Mouse (Mus musculus) kidney, postnatal 36 days (tissue): ENCODE results near the gene Fmnl2.

Experiments used
- DNase-seq, 2 experiments: peaks; one replicate each; pipeline ENCODE4 v3.0.0; 2021 to 2022; ENCODE audit warnings: mixed read lengths in 2 of 2

Fmnl2 gene

DNA sequence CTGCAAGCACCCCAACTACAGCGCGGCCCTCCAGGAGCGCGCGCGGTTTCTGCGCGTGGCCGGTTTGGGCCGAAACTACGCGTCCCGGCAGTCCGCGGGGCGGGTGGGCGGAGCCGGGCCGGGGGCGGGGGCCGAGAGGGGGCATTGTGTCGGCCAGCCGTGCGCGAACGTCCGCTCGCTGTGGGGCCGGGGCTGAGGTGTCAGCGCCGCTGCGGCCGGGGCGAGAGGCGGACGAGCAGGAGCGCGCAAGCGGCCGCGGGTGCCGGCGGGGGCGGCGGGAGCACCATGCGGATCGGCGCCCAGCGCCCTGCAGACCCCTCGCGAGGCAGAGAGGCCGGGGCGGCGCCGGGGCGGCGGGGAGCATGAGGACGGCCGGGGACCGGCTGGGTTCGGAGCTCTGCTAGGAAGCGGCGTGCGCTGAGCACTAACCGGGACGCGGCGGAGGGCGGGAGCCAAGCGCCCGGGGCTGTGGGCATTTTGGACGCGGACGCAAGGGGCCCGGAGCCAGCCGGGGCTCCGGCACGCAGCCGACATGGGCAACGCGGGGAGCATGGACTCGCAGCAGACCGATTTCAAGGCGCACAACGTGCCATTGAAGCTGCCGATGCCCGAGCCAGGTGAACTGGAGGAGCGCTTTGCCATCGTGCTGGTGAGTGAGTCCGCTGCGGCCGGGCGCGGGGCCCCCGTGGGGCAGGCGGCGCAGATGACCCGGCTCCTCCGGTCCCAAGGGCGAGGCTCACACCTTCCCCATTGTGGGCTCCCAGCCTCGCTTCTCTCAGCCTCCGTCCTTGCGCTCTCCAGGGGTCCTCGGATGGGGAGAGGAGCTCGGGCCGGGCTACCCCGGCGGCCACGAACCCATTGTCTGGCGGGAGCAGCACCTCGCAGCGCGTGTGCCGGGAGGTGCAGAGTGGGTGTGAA is at the start of gene Fmnl2:
Fmnl2 (plus strand) TSS at position 250 of the 918 bp plus-strand sequence.
- DNase-seq, result peak; percentile 77 to 91

DNA sequence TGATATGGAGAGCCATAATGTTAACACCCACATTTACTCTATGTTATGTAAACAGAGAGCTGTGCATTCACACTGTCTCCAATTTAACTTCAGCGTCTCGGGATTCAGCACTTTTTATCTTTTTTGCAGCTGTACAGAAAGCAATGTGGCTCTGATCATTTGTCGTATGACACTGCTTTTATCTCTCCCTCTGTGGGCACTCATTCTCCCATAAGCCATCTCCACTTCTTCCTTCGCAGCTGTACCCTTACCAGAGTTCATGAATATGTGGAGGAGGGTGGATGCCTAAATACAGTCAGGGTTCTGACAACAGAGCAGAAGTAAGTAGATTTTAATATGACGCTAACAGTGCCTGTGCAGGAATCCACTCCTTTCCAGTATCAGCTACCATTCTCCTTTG is 47.7 kb upstream of the Fmnl2 start:
- DNase-seq, result no peak

DNA sequence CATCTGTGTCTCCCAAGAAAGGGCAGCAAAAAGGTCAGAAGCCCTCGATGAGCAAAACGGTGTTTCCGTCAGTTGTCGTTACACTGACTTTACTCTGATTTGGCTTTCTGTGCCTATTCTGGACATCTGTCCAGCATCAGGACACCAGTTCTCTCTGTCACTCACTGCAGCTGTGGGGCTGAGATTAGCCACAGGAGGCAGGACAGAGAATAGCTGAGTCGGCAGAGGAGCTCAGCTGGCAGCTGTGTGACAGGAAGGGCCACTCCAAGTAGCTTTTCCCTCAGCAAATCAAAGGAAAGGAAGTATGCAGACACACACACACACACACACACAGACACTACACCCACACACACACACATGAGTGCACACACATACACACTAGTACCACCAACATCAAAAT is 46.0 kb upstream of the Fmnl2 start:
- DNase-seq, result peak; percentile 19 to 44

DNA sequence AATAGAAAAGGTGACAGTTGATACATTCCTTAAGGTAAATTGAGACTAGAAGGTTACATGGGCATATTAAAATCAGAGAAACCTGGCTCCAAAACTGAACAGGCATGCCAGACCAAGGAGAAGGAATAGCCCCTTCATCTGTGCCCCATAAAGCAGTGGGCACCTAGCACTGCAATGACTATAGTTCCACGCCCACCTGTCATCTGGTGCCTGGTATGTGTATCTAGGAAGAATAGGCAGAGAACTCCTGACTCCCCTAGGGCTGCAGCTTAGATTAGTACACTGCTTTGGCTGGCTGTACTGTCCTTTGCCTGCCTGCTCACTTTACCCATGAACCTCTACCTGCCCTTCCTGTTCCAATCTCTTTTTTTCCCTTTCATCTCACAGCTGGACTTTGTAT is 40.3 kb upstream of the Fmnl2 start:
- DNase-seq, result no peak

DNA sequence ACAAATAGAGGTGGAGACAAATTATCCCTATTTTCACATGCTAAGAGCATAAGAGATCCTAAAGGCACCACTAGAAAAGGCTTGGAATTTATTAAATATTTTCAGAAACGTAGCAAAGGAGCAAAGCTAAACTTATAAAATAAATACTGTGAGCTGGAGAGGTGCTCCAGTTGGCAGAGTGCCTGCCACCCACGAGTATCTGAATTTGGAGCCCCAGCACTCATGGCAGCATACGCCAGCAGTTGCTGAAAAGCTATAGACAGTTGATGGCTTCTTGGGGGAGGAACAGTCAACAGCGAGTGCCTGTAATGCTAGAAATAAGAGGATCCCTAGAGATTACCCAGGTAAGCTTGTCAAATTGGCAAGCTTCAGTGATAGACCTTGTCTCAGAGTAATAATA is 38.7 kb upstream of the Fmnl2 start:
- DNase-seq, result no peak

DNA sequence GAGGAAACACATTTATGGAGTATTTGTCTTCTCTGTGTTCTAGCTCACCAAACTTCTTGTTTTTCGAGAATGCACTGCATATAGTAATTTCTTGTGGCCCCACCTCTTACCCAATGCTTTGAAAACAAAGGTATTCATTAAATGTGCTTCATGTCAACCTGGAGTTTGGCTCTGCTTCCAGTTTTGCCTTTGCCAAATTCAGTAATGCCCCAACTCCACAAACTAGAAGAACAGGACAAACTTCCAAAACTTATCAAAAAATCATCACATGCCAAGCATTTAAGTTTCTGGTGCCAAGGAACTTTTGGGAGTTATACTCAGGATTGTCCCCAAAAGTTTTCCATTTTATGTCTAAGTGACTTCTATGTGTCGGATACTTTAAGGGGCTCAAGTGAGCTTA is 35.4 kb upstream of the Fmnl2 start:
- DNase-seq, result no peak

DNA sequence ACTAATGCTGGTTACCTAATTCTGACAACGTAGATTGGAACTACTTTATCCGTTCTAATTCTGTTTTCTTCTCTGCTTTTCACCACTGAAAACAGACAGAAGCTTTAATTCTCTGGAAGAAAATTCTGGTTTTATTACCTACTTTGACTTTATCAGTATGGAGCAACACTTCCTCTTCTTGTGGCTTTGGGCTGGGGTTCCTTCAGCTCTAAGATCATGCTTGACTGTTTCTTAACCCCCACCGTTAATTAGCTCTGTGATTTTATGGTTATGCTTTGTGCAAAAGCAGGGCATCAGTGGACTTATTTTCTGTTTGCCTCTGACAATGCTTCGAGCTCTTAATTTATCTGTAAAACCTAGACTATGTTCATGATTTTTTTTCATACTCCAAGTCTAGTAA is 29.6 kb upstream of the Fmnl2 start:
- DNase-seq, result no peak

DNA sequence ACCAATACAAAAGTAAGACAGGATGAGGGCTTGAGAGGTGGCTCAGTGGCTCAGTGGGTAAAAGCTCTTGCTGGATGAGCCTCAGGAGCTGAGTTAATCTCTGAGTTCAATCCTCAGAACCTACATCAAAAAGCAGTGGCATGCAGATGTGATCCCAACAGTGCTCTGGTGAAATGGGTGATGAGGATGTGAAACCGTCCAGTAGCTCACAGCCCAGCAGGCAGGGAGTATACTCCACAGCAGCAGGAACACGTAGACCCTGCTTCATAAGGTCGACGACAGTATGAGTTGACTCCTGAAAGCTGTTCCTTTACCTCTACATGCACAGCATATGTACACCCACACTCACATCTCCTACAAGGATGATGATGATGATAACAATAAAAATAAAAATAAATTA is 27.1 kb upstream of the Fmnl2 start:
- no peak for DNase-seq

DNA sequence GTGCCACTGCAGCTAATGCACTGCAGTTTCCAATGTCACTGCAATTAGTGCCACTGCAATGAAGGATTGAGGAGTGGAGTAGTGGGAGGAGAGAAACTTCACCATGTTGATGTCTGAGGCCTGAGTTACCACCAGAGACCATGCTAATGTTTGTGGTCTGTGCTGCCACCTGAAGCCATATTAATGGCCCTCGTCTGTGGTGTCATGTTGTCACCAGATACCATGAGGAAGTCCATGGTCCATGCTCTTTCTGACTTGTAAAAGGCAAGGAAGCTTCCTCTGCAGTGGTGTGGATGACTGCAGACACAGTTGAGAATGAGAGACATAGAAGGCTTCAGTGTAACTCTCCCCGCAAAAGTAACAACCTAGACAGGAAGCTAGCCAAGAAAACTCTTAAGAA is 26.1 kb upstream of the Fmnl2 start:
- no peak for DNase-seq

DNA sequence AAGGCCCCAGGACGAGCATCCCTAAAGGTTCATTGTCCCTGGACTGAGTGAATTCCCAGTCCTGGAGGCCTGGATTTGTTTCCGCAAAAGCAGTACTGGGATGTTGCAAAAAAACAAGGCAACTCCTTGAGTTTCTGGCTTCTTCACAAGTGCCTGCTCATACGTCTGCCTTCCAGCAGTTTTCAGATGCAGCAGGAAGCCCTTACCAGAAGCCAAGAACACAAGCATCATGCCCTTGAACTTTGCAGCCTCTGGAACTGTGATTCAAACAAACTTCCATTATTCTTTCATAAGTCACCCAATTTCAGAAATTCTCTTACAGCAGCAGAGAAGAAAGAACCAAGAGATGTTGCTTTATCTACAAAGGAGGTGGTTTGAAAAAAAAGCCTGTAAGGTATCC is 21.9 kb upstream of the Fmnl2 start:
- no peak for DNase-seq

DNA sequence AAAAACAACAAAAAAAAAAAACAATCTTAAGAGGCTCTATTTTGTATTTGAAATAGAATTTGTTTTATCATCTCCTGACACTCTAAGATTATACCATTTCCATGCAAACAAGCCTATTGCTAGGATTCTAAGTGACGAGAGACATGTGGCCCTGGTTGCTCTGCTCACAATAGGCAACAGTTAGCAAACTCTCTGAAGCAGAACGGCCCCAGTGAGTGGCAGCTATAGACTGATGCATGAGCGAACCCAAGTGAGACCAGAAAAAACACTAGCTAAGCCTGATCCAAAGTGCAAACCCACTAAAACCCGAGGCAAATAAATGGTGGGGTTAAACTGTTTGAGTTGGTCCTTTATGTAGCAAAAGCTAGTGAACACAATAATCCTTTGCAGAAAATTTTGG is 18.6 kb upstream of the Fmnl2 start:
- no peak for DNase-seq

DNA sequence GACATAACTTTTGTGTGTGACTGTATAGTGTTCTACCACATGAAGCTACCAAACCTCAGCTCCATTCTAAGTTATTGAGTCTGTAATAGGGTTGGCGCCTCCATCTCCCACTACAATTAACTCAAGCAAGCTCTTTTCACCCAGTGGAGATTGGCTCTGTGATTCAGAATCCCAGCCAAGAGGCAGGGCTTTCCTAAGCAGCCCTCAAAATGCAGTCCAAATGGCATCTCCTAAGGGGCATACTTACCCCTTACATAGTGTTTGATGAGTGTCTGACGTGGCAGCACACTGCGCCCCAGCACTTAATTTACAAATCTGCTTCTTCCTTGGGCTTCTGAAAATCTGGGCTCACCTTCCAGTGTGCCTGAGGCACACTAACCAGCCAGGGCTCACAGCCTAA is 17.8 kb upstream of the Fmnl2 start:
- DNase-seq, result no peak

DNA sequence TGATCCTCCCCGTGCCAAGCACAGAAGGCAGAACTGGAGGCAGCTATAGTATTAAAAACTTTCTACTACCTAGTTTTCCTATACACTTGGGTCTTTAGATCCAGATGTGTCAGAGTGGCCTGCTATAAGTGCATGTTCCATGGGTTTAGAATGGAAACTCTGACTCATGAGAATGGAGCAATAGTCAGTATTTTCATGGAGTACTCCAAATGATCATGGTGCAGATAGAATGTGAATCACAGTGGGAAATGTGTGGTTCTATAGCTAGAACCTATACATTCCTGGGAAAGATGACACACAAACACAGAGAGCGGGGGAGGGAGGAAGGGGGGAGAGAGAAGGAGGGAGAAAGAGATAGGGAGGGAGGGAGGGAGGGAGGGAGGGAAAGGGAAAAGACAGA is 13.8 kb upstream of the Fmnl2 start:
- no peak for DNase-seq

DNA sequence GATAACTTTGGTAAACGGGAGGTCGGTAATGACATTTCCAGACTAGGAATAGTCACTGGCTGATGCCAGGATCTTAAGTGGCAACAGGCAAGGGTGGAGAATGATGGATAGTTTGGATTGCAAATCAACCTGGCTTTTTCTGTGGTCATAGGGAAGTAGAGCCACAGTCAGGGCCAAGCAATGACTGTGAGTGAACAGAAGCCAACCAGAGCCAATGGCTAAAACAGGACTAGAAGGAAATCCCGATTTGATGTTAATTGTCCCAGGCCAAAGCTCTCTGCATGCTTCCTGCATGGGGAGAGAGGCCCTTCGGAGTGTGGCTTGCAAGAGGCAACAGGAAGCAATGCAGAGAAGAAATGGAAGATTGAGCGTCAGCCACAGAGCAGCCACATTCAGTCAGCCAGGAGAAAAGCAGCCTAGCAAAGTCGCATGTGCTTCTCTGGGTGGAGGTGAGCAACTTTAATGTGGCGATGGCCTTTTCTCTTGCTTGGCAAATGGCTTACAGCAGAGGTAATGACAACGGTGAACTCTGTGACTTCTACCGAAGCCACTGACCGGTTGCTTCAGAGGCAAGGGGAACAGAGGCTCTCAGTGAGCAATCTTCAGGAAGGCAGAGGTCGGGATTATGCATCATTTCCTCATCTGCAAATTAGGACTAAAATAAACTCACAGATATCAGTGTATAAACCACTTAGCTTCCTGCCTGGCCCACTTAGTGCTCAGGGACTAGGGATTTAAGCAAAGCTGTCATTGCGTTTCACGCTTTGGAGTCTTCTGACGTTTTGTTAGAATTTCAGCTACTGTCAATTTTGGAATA is 12.5 kb upstream of the Fmnl2 start:
- no peak for DNase-seq

DNA sequence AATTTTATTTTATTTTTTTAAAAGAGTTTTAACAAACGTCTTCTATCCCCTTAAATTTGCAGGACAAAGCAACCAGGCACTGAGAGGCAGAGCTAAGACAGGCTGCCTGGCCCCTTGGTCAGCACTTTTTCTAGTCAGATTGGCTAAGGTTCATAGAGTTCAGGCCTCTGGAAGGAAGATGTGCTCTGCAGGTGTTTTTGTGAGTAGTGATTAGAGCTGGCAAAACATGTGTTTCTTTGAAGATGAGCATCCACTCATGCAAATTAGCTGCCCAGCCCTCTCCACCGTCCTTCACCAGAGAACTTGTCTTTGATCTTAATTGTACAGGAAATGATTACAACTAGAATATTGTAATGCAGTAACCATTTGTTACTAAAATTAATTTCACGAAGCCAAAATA is 11.2 kb upstream of the Fmnl2 start:
- DNase-seq, result no peak

DNA sequence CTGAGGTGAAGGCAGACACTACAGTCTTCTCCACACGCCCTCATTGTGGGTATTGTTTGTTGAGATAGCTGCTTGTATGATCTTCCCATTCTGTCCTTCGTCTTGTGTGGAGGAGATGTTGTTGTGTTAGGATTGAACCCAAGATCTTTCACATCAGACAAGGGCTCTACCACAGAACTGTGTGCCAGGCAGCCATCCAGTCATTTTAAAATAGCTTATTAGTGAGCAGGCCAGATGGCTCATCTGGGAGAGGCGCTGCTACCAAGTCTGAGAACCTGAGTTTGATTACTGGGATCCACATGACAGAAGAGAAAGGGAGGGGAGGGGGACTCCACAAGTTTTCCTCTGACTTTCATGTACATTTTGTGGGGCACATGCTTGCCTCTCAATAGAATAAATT is 8.6 kb upstream of the Fmnl2 start:
- no peak for DNase-seq

DNA sequence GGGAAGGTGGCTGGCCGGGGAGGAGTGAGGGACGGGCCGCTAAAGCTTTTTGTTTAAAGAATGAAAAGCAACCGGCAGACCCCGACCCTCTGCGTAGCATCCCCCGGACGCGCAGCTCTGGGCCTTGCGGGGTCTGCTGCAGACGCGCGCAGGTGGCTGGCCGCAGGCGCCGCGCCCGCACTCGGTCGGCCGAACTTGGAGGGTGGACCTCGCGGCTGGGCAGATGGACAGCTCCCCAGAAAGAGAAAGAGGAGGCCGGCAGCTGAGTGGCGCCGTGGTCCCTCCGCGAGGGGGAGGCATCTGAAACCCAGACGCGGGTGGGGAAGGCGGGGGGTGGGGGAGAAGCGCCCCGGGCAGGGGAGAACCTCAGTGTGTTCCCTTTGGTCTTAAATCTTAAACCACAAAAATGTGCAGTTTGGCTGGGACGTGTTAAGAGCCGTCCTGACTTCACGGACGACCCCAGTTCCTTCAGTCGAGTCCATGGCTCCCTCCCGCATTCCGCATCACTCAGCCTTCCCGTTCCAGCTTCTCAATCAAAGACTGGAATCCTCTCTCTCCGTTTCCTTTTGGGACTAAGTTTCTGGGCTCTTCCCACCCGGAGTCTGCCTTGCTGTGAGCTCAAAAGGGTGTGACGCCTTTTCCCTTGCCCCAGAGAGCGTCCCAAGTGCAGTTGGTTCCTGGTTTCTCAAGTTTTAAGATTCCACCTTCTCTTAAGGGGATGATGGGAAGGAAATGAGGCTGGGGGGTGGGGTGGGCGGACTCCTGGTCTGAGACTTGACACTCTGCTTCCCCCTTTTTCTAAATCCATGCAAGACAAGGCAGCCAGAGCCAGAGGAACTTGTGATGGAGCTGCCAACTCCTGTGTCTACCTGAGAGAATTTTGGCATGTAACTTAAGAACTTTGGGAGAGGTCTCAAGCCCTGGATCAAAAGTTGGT is 1.1 kb downstream of the Fmnl2 start:
- DNase-seq, result peak; percentile 55 to 71

DNA sequence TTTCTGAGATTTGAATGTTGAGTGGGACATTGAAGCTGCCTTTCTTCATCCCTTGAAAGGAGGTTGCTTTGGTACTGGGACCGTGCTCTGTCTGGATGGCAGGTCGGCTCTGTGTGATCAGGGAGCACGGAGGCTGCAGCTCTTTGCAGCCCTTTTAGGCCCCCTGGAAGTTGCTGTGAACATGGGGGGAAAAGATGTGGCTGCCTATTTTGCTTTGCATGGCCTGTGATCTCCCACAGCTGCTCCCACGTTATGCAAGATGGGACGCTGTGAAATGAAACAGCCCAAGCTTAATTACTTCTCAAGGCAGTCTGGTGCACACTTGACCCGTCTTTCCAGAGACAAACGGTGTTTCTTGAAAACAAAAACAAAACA is 1.8 kb downstream of the Fmnl2 start:
- DNase-seq, result peak; percentile 23 to 35

DNA sequence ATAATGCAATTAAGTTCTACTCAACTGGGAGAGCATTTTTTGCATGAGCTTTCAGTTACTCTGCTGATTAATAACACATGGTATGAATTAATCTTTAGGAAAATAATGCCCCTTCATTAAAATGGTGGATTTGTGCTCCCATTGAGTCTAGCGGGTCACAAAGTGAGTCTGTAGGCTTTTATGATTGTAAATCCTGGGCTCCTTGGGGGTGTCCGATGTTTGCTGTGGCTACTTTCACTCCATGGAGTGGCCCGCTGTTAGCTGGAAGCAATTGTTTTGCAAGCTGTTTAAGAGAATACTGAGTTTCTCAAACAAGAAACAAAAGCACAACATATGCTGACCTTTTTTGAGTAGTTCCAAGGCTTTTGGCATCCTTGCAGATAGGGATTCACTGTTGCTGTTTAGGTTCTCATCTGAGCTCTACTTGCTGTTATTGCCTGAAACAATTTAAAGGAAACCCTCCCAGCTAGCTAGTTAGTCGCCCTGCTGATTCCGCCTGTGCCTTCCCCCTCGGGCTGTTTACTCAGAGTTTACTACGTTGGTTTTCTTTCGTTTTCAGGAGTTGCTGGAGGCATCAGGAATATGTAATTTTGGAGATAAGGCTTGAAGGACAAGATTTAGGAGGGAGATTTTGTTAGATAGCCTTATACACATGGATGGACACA is 2.6 kb downstream of the Fmnl2 start:
- no peak for DNase-seq

DNA sequence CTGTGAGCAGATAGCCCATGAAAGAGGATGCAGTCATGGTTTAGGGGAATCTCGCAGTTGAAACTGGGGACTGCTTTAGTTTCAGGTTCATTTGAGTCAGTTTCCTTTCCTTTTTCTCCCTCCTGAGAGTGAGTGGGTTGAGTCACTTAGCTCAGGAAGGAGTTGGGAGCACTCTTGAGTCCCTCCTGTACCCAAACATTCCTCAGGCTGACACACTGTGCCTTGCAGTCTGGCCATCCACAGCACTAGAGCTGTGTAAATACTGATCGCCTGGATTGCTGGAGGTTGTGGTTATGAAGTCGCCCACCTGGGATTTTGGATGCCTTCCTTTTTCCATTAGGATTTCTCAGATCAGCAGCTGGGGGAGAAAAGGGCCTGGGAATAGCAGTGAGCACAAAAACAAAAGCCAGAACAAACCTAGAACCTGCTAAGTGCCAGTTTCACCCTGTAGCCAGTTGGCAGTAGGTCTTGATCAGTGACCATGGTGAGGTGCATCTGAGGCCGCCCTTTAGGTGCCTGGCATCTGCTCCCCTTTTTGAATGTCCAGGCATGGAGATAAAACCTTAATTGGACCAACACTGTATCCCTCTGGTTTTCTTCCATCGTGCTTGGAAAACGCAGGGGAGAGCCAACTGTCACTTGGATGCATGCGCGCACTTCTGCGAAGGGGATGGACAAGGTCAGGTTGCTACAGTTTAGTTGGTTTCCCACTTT is 4.5 kb downstream of the Fmnl2 start:
- no peak for DNase-seq

DNA sequence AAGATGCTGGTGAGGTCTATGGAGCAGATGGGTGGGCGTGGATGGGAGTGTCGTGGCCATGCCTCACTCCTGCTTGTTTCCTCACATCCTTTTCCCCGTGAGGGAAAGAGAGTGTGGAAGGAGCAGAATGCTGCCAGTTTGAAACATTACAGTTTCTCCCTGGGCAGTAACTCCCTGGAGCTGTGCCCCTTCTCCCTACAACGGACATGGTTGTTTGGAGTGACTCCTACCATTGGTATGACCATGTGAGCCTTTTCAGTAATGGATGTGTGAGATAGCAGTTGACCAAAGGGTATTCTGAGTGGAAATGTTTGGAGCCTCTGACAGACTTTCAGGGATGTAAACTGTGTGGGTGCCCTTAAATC is 5.1 kb downstream of the Fmnl2 start:
- DNase-seq, result no peak

DNA sequence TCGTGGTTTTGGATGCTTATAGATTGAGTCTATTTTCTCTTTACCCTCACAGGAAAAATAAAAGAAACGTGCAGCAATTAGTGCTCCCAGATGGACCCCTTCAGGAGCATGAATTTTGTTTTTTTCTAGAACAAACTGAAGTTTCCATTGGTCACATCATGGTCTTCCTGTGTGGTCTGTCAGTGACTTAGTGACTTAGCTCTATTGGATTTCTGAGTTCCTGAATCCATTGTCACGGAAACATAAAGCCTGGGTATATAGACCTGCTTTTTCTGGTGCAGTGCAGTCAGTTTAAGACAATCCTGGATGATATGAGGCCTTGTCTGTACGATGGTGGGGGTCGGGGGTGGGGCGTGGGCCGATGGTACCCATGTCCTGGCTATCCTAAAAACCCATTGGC is 7.0 kb downstream of the Fmnl2 start:
- no peak for DNase-seq
